Comparison of ENCODE assay signal across 8 mouse cellular contexts in genomic region chr7:100965079-100965478, GRCm38 (mm10). TPM values are rescaled to one million over a fixed set of nuclear protein-coding genes. Genes with fewer than 3 reads are reported as not detected.
A peak's percentile ranks its signal among the peaks of the same experiment; 100 is the strongest.
DNase-seq lines count a peak whose midpoint lies in the region; ATAC-seq and TF ChIP-seq lines count a peak whose summit lies in the region.

No protein-coding gene starts in this region.

- TF ChIP-seq POLR2A in ES-Bruce4 (IDR thresholded peaks at IDR 0.05; ENCODE audit: insufficient read depth, low read length) = no peak
- no peak for TF ChIP-seq POLR2A in olfactory bulb, adult 2 months (IDR thresholded peaks at IDR 0.05; ENCODE audit: insufficient read depth, low read depth, low read length)

- no peaks in the 10 kb centered on the region for H3K36me3 ChIP-seq in kidney, embryonic 16.5 days (ENCODE audit: insufficient read depth, low read length)
- H3K36me3 ChIP-seq in kidney, embryonic 15.5 days = no peaks in the 10 kb centered on the region
- H3K36me3 ChIP-seq in ES-Bruce4 (ENCODE audit: control insufficient read depth, insufficient read depth, low read length, poor library complexity, severe bottlenecking) = no peaks in the 10 kb centered on the region
- H3K36me3 ChIP-seq in intestine, embryonic 16.5 days (ENCODE audit: control insufficient read depth, insufficient read depth, low read length) = no peaks in the 10 kb centered on the region

- no peaks in the 10 kb centered on the region for H3K9me3 ChIP-seq in kidney, embryonic 16.5 days (ENCODE audit: low read length)
- no peaks in the 10 kb centered on the region for H3K9me3 ChIP-seq in kidney, embryonic 15.5 days (replicated peaks)
- H3K9me3 ChIP-seq in ES-Bruce4 (replicated peaks; ENCODE audit: control insufficient read depth, insufficient read depth, low read length, poor library complexity, severe bottlenecking) = no peaks in the 10 kb centered on the region
- H3K9me3 ChIP-seq in intestine, embryonic 16.5 days (ENCODE audit: control insufficient read depth, low read length) = no peaks in the 10 kb centered on the region

- 0 out of 2 replicates have a peak, but pooled peaks cover 2% of the 10 kb centered on the region for H3K4me1 ChIP-seq in kidney, embryonic 16.5 days (ENCODE audit: insufficient read depth, low read length)
- peaks cover 17% of the 10 kb centered on the region for H3K4me1 ChIP-seq in kidney, embryonic 15.5 days
- H3K4me1 ChIP-seq in ES-Bruce4 (ENCODE audit: control insufficient read depth, insufficient read depth, low read length) = no peaks in the 10 kb centered on the region
- H3K4me1 ChIP-seq in intestine, embryonic 16.5 days (ENCODE audit: control insufficient read depth, insufficient read depth, low read length) = peaks cover 18% of the 10 kb centered on the region; the same call in 1 of the 2 replicates
- no peaks in the 10 kb centered on the region for H3K4me1 ChIP-seq in olfactory bulb, adult 2 months (ENCODE audit: control insufficient read depth, insufficient read depth, low read length)

- no peak overlapping the region for H3K4me2 ChIP-seq in kidney, embryonic 16.5 days (replicated peaks; ENCODE audit: low read depth, low read length)
- H3K4me2 ChIP-seq in kidney, embryonic 15.5 days = no peak overlapping the region
- H3K4me2 ChIP-seq in intestine, embryonic 16.5 days (ENCODE audit: low read depth, low read length) = no peak overlapping the region

- H3K27ac ChIP-seq in kidney, embryonic 16.5 days (ENCODE audit: low read length) = no peak overlapping the region
- H3K27ac ChIP-seq in kidney, embryonic 15.5 days = no peak overlapping the region
- H3K27ac ChIP-seq in ES-Bruce4 (ENCODE audit: insufficient read depth, low read length) = no peak overlapping the region
- H3K27ac ChIP-seq in intestine, embryonic 16.5 days (ENCODE audit: low read length) = no peak overlapping the region
- H3K27ac ChIP-seq in olfactory bulb, adult 2 months (ENCODE audit: insufficient read depth, low read depth, low read length) = no peak overlapping the region

- H3K4me3 ChIP-seq in kidney, embryonic 16.5 days (ENCODE audit: low read length) = no peak overlapping the region
- no peak overlapping the region for H3K4me3 ChIP-seq in kidney, embryonic 15.5 days (replicated peaks)
- no peak overlapping the region for H3K4me3 ChIP-seq in ES-Bruce4 (ENCODE audit: low read depth, low read length)
- no peak overlapping the region for H3K4me3 ChIP-seq in intestine, embryonic 16.5 days (ENCODE audit: low read length)
- no peak overlapping the region for H3K4me3 ChIP-seq in olfactory bulb, adult 2 months (ENCODE audit: insufficient read depth, low read depth, low read length)

- no peaks in the 10 kb centered on the region for H3K27me3 ChIP-seq in kidney, embryonic 16.5 days (ENCODE audit: insufficient read depth, low read length)
- H3K27me3 ChIP-seq in kidney, embryonic 15.5 days = 0 out of 2 replicates have a peak, but pooled peaks cover 4% of the 10 kb centered on the region
- no peaks in the 10 kb centered on the region for H3K27me3 ChIP-seq in ES-Bruce4 (ENCODE audit: control insufficient read depth, insufficient read depth, low read length, poor library complexity, severe bottlenecking)
- no peaks in the 10 kb centered on the region for H3K27me3 ChIP-seq in intestine, embryonic 16.5 days (replicated peaks; ENCODE audit: control insufficient read depth, insufficient read depth, low read length)

- 0 out of 2 replicates have a peak, but pooled peaks have one; percentile 20 for ATAC-seq in kidney, embryonic 16.5 days (ENCODE audit: low FRiP score, low TSS enrichment)
- no peak for ATAC-seq in kidney, embryonic 15.5 days (replicated peaks; ENCODE audit: low FRiP score)
- ATAC-seq in intestine, embryonic 16.5 days = peak; percentile 24; the same call in 1 of the 2 replicates

- no peak overlapping the region for H3K9ac ChIP-seq in kidney, embryonic 16.5 days (replicated peaks; ENCODE audit: low read length)
- H3K9ac ChIP-seq in kidney, embryonic 15.5 days = no peak overlapping the region
- H3K9ac ChIP-seq in ES-Bruce4 (ENCODE audit: low read depth, poor library complexity, severe bottlenecking) = no peak overlapping the region
- H3K9ac ChIP-seq in intestine, embryonic 16.5 days (ENCODE audit: low read depth, low read length) = no peak overlapping the region

- peak; percentile 64 for TF ChIP-seq CTCF in ES-Bruce4 (IDR thresholded peaks at IDR 0.05; ENCODE audit: low read depth, low read length)
- TF ChIP-seq CTCF in olfactory bulb, adult 2 months (IDR thresholded peaks at IDR 0.05; ENCODE audit: insufficient read depth, low read depth, low read length) = peak; percentile 74

- no peak for TF ChIP-seq EP300 in ES-Bruce4 (IDR thresholded peaks at IDR 0.05; ENCODE audit: insufficient read depth, low read depth, low read length)

- WGBS in kidney, embryonic 16.5 days = 24% methylated on average over 4 of the region's 4 CpGs
- 25% methylated on average over 4 of the region's 4 CpGs for WGBS in kidney, embryonic 15.5 days
- WGBS in intestine, embryonic 16.5 days = 19% methylated on average over 4 of the region's 4 CpGs
- WGBS in olfactory bulb, adult 2 months = 34% methylated on average over 4 of the region's 4 CpGs

- DNase-seq in cerebellum, adult 8-10 months = peak; percentile 13
- no peak for DNase-seq in spleen, postnatal 4 days (ENCODE audit: low spot score in 2 of 2)
- DNase-seq in heart, adult 8-10 months (ENCODE audit: low spot score) = no peak

RNA-seq across cellular contexts. Expression of gene P2ry6, which starts 9.4 kb away (rescaled TPM):
- polyA plus RNA-seq in kidney, embryonic 16.5 days (2015; fragmentation: Nextera tagmentation; extraction: Ambion mirVana) = 4.8 and 5.2 TPM in 2 replicates
- 5.2 TPM in 2 replicates for polyA plus RNA-seq in kidney, embryonic 15.5 days (2015; fragmentation: Nextera tagmentation; extraction: Ambion mirVana)
- 0.46 TPM in 1 of 2 replicates, not detected in the other for polyA plus RNA-seq in ES-Bruce4 (2011; ENCODE audit: insufficient read depth, insufficient read length, low read depth, missing spikeins)
- 9.0 and 9.8 TPM in 2 replicates for polyA plus RNA-seq in intestine, embryonic 16.5 days (2015; fragmentation: Nextera tagmentation; extraction: Ambion mirVana)
- polyA plus RNA-seq in olfactory bulb, adult 2 months (2012; ENCODE audit: insufficient read depth, insufficient read length, low replicate concordance, missing spikeins) = not detected in 2 replicates
- 1 to 10 TPM; 2.7 to 4.0 (median 3.3) TPM for total RNA-seq in heart, adult 8-10 months (2022)

RNA-seq across cellular contexts. Expression of gene Arhgef17, which starts 33.2 kb away (rescaled TPM):
- 10.7 and 10.8 TPM in 2 replicates for polyA plus RNA-seq in kidney, embryonic 16.5 days (2015; fragmentation: Nextera tagmentation; extraction: Ambion mirVana)
- 9.1 and 12.2 TPM in 2 replicates for polyA plus RNA-seq in kidney, embryonic 15.5 days (2015; fragmentation: Nextera tagmentation; extraction: Ambion mirVana)
- 21.0 and 25.5 TPM in 2 replicates for polyA plus RNA-seq in ES-Bruce4 (2011; ENCODE audit: insufficient read depth, insufficient read length, low read depth, missing spikeins)
- polyA plus RNA-seq in intestine, embryonic 16.5 days (2015; fragmentation: Nextera tagmentation; extraction: Ambion mirVana) = 4.1 and 4.6 TPM in 2 replicates
- not detected in 2 replicates for polyA plus RNA-seq in olfactory bulb, adult 2 months (2012; ENCODE audit: insufficient read depth, insufficient read length, low replicate concordance, missing spikeins)
- 10 to 100 TPM; 25.0 to 36.6 (median 28.1) TPM for total RNA-seq in heart, adult 8-10 months (2022)

RNA-seq across cellular contexts. Expression of gene P2ry2, which starts 47.6 kb away (rescaled TPM):
- polyA plus RNA-seq in kidney, embryonic 16.5 days (2015; fragmentation: Nextera tagmentation; extraction: Ambion mirVana) = 1.2 and 1.4 TPM in 2 replicates
- 1.1 and 1.5 TPM in 2 replicates for polyA plus RNA-seq in kidney, embryonic 15.5 days (2015; fragmentation: Nextera tagmentation; extraction: Ambion mirVana)
- 0.96 and 1.4 TPM in 2 replicates for polyA plus RNA-seq in ES-Bruce4 (2011; ENCODE audit: insufficient read depth, insufficient read length, low read depth, missing spikeins)
- 3.1 and 3.3 TPM in 2 replicates for polyA plus RNA-seq in intestine, embryonic 16.5 days (2015; fragmentation: Nextera tagmentation; extraction: Ambion mirVana)
- not detected in 2 replicates for polyA plus RNA-seq in olfactory bulb, adult 2 months (2012; ENCODE audit: insufficient read depth, insufficient read length, low replicate concordance, missing spikeins)
- total RNA-seq in heart, adult 8-10 months (2022) = 10 to 100 TPM; 24.6 to 27.7 (median 27.2) TPM
